Mouse (Mus musculus): ENCODE measurements at regions not wholly inside any gene's neighbourhood (a gene's known extent, or its start where the extent isn't known, plus 50 kb on each side); places are given as distances from the start of the nearest gene placed in this dataset.

GRCm38 (mm10) chr16:57893698-57894352 is 139.3 kb upstream of the Col8a1 start:
- Histone ChIP-seq H3K27ac (ENCODE audit: insufficient read depth, low read length) (no peak overlapping the region), H3K27me3 (ENCODE audit: control insufficient read depth, insufficient read depth, low read length) (no peaks in the 10 kb centered on the region), H3K4me3 (replicated peaks; ENCODE audit: insufficient read depth, low read depth, low read length) (no peak overlapping the region), H3K4me1 (ENCODE audit: control insufficient read depth, insufficient read depth, low read length) (no peaks in the 10 kb centered on the region; the same call in 1 of the 2 replicates)
- peak in 1 of 2 experiments; percentile 37 for DNase-seq
- TF ChIP-seq POLR2A (IDR thresholded peaks at IDR 0.05; ENCODE audit: borderline replicate concordance, insufficient read depth, low read length) (no peak), CTCF (IDR thresholded peaks at IDR 0.05; ENCODE audit: borderline replicate concordance, insufficient read depth, low read depth, low read length) (no peak)
- WGBS, result 12% methylated on average over 5 of the region's 5 CpGs

GRCm38 (mm10) chr16:57901006-57901405 is 146.5 kb upstream of the Col8a1 start:
- Histone ChIP-seq H3K27me3 (ENCODE audit: control insufficient read depth, insufficient read depth, low read length) (no peaks in the 10 kb centered on the region), H3K27ac (ENCODE audit: insufficient read depth, low read length) (no peak overlapping the region), H3K4me1 (ENCODE audit: control insufficient read depth, insufficient read depth, low read length) (no peaks in the 10 kb centered on the region; the same call in 1 of the 2 replicates), H3K4me3 (replicated peaks; ENCODE audit: insufficient read depth, low read depth, low read length) (no peak overlapping the region)
- no peak for TF ChIP-seq CTCF (IDR thresholded peaks at IDR 0.05; ENCODE audit: borderline replicate concordance, insufficient read depth, low read depth, low read length)
- TF ChIP-seq POLR2A (IDR thresholded peaks at IDR 0.05; ENCODE audit: borderline replicate concordance, insufficient read depth, low read length), result no peak
- no peak for DNase-seq
- WGBS, result 61% methylated on average over 4 of the region's 4 CpGs

- WGBS, result 85% methylated on average over 3 of the region's 3 CpGs
These were observed 148.0 kb upstream of the Col8a1 start for GRCm38 (mm10) chr16:57902498-57902897.

GRCm38 (mm10) chr16:57912001-57912400 is 157.5 kb upstream of the Col8a1 start:
- Histone ChIP-seq H3K27me3 (ENCODE audit: control insufficient read depth, insufficient read depth, low read length) (no peaks in the 10 kb centered on the region), H3K4me3 (replicated peaks; ENCODE audit: insufficient read depth, low read depth, low read length) (no peak overlapping the region), H3K4me1 (ENCODE audit: control insufficient read depth, insufficient read depth, low read length) (peaks cover 3% of the 10 kb centered on the region; the same call in 1 of the 2 replicates), H3K27ac (ENCODE audit: insufficient read depth, low read length) (no peak overlapping the region)
- DNase-seq, result no peak
- 8% methylated on average over 2 of the region's 2 CpGs for WGBS
- TF ChIP-seq CTCF (IDR thresholded peaks at IDR 0.05; ENCODE audit: borderline replicate concordance, insufficient read depth, low read depth, low read length) (no peak), POLR2A (IDR thresholded peaks at IDR 0.05; ENCODE audit: borderline replicate concordance, insufficient read depth, low read length) (no peak)

More at GRCm38 (mm10) chr16:57902498-57902897, 148.0 kb upstream of the Col8a1 start:
- H3K4me3 ChIP-seq (replicated peaks; ENCODE audit: insufficient read depth, low read depth, low read length), result no peak overlapping the region
- no peaks in the 10 kb centered on the region for H3K27me3 ChIP-seq (ENCODE audit: control insufficient read depth, insufficient read depth, low read length)
- H3K27ac ChIP-seq (ENCODE audit: insufficient read depth, low read length), result no peak overlapping the region
- H3K4me1 ChIP-seq (ENCODE audit: control insufficient read depth, insufficient read depth, low read length), result no peaks in the 10 kb centered on the region
- no peak for TF ChIP-seq CTCF (IDR thresholded peaks at IDR 0.05; ENCODE audit: borderline replicate concordance, insufficient read depth, low read depth, low read length)
- TF ChIP-seq POLR2A (IDR thresholded peaks at IDR 0.05; ENCODE audit: borderline replicate concordance, insufficient read depth, low read length), result no peak
- no peak for DNase-seq

GRCm38 (mm10) chr16:57914506-57914905 is 160.0 kb upstream of the Col8a1 start:
- TF ChIP-seq POLR2A (IDR thresholded peaks at IDR 0.05; ENCODE audit: borderline replicate concordance, insufficient read depth, low read length) (no peak), CTCF (IDR thresholded peaks at IDR 0.05; ENCODE audit: borderline replicate concordance, insufficient read depth, low read depth, low read length) (no peak)
- H3K4me3 ChIP-seq (replicated peaks; ENCODE audit: insufficient read depth, low read depth, low read length), result no peak overlapping the region

GRCm38 (mm10) chr16:57915451-57915850 is 160.9 kb upstream of the Col8a1 start:
- 84% methylated on average over 2 of the region's 2 CpGs for WGBS
- H3K4me1 ChIP-seq (ENCODE audit: control insufficient read depth, insufficient read depth, low read length), result peaks cover 3% of the 10 kb centered on the region; the same call in 1 of the 2 replicates
- no peak overlapping the region for H3K4me3 ChIP-seq (replicated peaks; ENCODE audit: insufficient read depth, low read depth, low read length)
- no peak overlapping the region for H3K27ac ChIP-seq (ENCODE audit: insufficient read depth, low read length)
- no peaks in the 10 kb centered on the region for H3K27me3 ChIP-seq (ENCODE audit: control insufficient read depth, insufficient read depth, low read length)
- TF ChIP-seq CTCF (IDR thresholded peaks at IDR 0.05; ENCODE audit: borderline replicate concordance, insufficient read depth, low read depth, low read length), result no peak
- DNase-seq, result no peak

More at GRCm38 (mm10) chr16:57914506-57914905, 160.0 kb upstream of the Col8a1 start:
- Histone ChIP-seq H3K27me3 (ENCODE audit: control insufficient read depth, insufficient read depth, low read length) (no peaks in the 10 kb centered on the region), H3K4me1 (ENCODE audit: control insufficient read depth, insufficient read depth, low read length) (peaks cover 3% of the 10 kb centered on the region; the same call in 1 of the 2 replicates), H3K27ac (ENCODE audit: insufficient read depth, low read length) (no peak overlapping the region)
- DNase-seq, result no peak
- WGBS, result 79% methylated on average over 1 of the region's 1 CpGs

GRCm38 (mm10) chr16:57923447-57924129 is 169.1 kb upstream of the Col8a1 start:
- 57% methylated on average over 7 of the region's 7 CpGs for WGBS
- TF ChIP-seq POLR2A (IDR thresholded peaks at IDR 0.05; ENCODE audit: borderline replicate concordance, insufficient read depth, low read length) (no peak), CTCF (IDR thresholded peaks at IDR 0.05; ENCODE audit: borderline replicate concordance, insufficient read depth, low read depth, low read length) (no peak)
- Histone ChIP-seq H3K27me3 (ENCODE audit: control insufficient read depth, insufficient read depth, low read length) (no peaks in the 10 kb centered on the region), H3K27ac (ENCODE audit: insufficient read depth, low read length) (no peak overlapping the region), H3K4me3 (replicated peaks; ENCODE audit: insufficient read depth, low read depth, low read length) (no peak overlapping the region), H3K4me1 (ENCODE audit: control insufficient read depth, insufficient read depth, low read length) (no peaks in the 10 kb centered on the region; the same call in 1 of the 2 replicates)
- DNase-seq, result no peak

GRCm38 (mm10) chr16:57924130-57924495 is 169.6 kb upstream of the Col8a1 start:
- Histone ChIP-seq H3K4me1 (ENCODE audit: control insufficient read depth, insufficient read depth, low read length) (no peaks in the 10 kb centered on the region; the same call in 1 of the 2 replicates), H3K4me3 (replicated peaks; ENCODE audit: insufficient read depth, low read depth, low read length) (no peak overlapping the region), H3K27ac (ENCODE audit: insufficient read depth, low read length) (no peak overlapping the region), H3K27me3 (ENCODE audit: control insufficient read depth, insufficient read depth, low read length) (no peaks in the 10 kb centered on the region)
- no peak for DNase-seq
- TF ChIP-seq POLR2A (IDR thresholded peaks at IDR 0.05; ENCODE audit: borderline replicate concordance, insufficient read depth, low read length) (no peak), CTCF (IDR thresholded peaks at IDR 0.05; ENCODE audit: borderline replicate concordance, insufficient read depth, low read depth, low read length) (no peak)
- WGBS, result 54% methylated on average over 4 of the region's 4 CpGs
